Mouse (Mus musculus): Measurements from ENCODE around the gene Aurkaip1.
"Not testable (repeated sequence)": the region's sequence is repeated elsewhere in the genome, so short reads cannot be mapped to it uniquely, and the experiment has no call there.

The Aurkaip1 gene

GRCm38 (mm10) chr4:155831205-155831766, at the start of gene Aurkaip1:
Gene Aurkaip1 (plus strand): TSS chr4:155831272.
- peak; percentile 96 for DNase-seq

DNA sequence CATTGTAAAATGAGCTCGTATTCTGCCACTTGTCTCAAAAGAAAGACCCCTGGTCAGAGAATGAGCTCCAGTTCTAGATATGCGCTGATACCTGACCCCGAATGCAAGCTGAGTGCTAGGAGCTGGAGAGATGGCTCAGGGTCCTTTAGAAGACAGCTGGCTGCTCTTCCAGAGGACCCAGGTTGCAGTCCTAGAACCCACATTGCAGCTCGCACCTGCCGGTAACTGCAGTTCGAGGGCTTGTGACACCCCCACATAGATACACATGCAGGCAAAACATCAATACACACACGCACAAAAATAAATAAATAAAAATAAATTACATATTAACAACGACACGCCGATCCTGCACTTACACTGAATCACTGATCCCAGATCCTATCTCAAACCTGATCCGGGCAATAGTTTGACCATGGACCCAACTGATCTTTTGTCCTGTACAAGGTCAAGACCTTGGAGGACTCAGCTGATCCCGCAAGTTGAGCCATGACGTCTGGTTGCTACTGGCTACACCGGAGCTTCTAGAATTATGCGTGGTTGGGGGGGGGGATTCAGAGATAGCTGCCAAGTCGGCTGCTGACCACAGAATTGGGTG, 47.5 kb upstream of the Aurkaip1 start:
- no peak for DNase-seq

DNA sequence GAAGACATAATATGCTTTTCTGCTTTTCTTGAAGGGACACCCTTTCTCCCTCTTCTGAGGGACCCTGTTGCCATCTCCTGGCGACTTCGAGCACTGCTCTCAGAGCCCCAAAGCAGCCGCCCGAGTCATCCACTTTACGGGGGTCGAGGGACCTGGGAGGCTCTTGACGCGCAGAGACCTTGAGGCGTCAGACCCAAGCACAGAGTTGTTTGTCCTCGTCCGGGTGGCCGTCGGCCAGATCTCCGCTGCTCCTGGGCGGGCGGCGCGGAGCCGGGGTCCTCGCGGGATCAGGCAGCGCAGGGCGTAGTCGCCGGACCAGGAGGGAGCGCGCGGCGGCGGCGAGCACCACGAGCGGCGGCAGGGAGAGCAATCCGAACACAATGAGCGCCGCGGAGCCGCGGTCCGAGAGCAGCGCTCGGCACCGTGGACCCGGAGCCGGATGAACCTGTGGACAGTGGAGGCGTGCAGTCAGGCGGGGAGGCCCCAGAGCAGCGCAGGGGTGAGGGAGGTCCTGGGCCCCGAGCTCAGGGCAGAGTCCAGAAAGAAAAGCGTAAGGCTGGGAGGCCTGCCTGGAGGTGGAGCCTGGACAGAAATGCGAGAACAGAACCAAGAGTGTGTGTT, 46.9 kb upstream of the Aurkaip1 start:
- peak; percentile 83 for DNase-seq

GRCm38 (mm10) chr4:155785246-155785645, 45.8 kb upstream of the Aurkaip1 start:
- DNase-seq: no peak

GRCm38 (mm10) chr4:155785819-155786218, 45.3 kb upstream of the Aurkaip1 start, which contains the start of gene Tmem88b:
Gene Tmem88b (minus strand): TSS chr4:155785874.
- DNase-seq: peak; percentile 18

DNA sequence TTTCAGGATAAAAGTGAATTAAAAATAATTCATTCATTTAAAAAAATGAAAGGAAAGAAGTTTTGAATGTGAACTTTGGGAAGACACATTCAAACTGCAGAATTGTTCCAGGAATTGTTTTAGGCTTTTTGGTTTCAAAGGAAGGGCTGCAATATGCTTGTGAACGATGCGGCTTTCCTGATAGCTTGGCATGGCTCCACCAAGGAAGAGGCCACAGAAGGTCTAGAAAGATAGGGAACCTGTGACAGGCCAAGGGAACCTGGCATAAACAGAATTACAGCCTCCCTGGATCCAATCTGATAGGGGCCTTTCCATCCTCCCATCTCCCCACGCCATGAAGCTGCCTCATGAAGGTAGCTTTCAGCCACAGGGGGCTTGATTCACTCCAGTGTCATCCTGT, 42.8 kb upstream of the Aurkaip1 start:
- DNase-seq: no peak

DNA sequence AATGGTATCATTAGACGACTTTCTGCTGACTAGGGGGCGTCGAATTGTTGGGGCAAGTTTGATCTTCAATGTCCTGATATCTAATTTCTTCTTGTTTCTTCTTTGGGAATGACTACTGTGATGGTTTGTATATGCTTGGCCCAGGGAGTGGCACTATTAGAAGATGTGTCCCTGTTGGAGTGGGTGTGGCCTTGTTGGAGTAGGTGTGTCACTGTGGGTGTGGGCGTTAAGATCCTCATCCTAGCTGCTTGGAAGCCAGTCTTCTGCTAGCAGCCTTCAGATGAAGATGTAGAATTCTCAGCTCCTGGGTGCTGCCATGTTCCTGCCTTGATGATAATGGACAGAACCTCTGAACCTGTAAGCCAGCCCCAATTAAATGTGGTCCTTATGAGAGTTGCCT, 42.2 kb upstream of the Aurkaip1 start:
- not testable (repeated sequence) for DNase-seq

DNA sequence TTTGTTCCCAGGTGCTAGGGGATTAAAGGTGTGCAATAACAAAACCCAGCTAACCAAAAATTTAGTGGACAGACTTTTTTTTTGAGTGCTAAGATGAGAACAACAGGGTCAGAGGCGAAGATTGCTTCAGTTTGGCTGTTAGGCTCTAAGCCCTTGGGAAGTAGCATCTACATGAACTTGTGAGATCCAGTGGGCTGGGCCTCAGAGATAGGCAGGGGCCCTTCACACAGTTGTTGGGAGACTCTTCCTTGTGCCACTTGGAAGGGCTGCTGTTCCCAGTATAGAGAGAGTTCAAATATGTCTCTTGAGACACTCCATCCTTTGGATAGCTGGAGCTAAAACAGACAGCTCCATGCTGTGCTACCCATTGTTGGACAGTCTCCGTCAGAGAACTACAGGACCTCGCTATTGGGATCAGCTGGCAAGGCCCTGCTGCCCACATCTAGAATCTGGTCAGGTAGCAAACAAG, 41.0 kb upstream of the Aurkaip1 start, which contains the start of gene Ankrd65:
Gene Ankrd65, plus strand, starts transcription at position 419 of the 469 bp plus-strand sequence.
- DNase-seq: no peak

DNA sequence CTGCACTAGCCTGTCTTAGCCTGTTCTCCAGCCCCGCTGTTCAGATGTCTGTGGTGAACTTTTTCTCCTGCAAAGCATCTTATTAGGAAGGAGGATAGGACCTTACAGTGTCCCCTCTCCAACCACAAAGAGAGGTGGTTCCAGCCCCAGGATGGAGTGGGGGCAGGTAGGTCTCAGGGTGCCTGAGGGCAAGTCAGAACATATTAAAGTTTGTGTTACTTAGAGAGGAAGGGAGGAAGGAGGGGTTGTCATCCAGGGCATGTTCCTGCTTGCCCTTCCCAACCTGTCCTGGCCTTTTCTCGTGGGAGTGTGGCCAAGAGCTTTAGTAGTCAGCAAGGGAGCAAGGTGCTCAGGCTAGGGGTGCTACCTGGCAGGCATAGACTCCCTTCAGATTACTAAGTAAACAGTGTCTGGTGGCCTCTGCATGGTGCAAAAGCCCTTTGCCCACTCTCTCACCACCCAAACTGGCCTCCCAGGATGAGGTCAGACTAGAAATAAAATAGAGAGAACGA, 40.4 kb upstream of the Aurkaip1 start:
- no peak for DNase-seq

- DNase-seq: no peak
Measured at GRCm38 (mm10) chr4:155791240-155791933, 39.7 kb upstream of the Aurkaip1 start.

DNA sequence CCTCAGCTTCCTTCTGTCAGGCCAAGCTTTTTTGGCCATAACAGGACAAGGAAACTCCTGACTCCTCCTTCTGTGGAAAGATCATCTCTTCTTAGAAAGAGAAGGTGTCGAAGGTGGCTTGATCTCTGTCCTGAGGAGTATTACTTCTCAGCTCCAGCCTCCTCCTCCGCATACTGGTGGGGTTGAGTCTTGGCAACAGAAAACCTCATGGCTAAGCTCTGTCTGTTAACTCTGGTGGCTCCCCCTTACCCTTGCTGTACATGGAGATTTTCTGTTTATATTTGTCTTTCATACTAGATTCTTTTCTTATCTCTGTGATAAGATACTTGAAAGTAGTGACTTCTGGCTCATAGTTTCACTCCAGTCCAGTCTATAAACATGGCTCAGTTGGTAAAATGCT, 37.3 kb upstream of the Aurkaip1 start:
- no peak for DNase-seq

- no peak for DNase-seq
Measured at GRCm38 (mm10) chr4:155802075-155802474, 29.0 kb upstream of the Aurkaip1 start.

DNA sequence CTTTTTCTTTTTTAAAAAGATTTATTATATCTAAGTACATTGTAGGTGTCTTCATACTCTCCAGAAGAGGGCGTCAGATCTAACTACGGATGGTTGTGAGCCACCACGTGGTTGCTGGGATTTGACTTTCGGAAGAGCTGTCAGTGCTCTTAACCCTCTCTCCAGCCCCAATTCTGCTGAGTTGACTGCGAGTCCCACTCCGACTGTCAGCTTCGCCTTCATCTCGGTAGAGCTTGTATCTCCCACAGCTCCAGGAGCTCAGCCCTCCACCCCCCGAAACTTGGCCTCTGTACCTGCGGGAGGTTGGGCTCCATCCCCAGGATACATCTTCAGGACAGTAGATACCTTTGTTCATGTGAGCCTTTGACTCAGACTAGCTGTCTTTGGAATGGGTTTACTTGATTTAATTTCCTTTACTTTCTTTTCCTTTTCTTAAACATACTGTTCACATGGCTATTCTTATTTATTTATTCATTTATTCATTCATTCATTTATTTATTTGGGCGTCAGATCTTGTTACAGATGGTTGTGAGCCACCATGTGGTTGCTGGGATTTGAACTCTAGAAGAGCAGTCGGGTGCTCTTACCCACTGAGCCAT, 28.2 kb upstream of the Aurkaip1 start, which contains the start of gene Mrpl20:
Gene Mrpl20, plus strand, starts transcription at position 138 of the 599 bp plus-strand sequence.
- DNase-seq: no peak

- peak; percentile 94 for DNase-seq
Measured at GRCm38 (mm10) chr4:155803340-155804041, 27.6 kb upstream of the Aurkaip1 start.

- no peak for DNase-seq
Measured at GRCm38 (mm10) chr4:155807841-155808240, 23.2 kb upstream of the Aurkaip1 start.

- DNase-seq: peak; percentile 95
Measured at GRCm38 (mm10) chr4:155811929-155812664, 19.0 kb upstream of the Aurkaip1 start, which contains the start of gene Ccnl2. Gene Ccnl2 (plus strand): TSS chr4:155812489.

DNA sequence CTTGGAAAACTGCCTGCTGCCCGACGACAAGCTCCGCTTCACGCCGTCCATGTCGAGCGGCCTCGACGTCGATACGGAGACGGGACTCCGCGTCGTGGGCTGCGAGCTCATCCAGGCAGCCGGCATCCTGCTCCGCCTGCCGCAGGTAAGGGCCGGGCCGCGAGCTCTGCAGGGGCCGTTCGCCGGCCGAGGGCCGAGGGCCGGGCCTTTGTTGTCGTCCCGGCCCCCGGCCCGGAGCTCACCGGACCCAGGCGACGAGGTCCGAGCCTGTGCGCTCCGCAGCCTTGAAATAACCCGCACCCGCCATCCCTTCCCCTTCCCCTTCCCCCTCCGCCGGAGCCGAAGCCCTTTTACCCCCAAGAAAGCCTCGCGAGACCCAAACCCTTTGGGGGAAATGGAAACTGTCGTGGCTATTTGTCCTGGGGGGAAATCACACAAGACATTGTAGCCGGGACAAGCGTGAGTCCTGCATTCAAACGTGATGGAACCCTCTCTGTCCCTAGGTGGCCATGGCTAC, 18.3 kb upstream of the Aurkaip1 start:
- no peak for DNase-seq

- no peak for DNase-seq
Measured at GRCm38 (mm10) chr4:155817533-155817932, 13.5 kb upstream of the Aurkaip1 start.

DNA sequence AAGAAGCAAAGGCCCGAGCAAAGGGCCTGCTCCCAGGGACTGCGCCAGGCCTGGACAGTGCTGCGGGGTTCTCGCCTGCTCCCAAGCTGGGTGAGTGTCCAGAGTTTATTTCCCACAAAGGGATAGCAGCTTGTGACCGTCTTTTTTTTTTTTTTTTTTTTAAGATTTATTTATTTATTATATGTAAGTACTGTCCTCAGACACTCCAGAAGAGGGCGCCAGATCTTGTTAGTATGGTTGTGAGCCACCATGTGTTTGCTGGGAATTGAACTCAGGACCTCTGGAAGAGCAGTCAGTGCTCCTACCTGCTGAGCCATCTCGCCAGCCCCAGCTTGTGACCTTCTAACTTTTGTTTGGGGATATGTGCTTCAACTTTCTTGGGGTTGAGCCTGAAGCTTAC, 10.0 kb upstream of the Aurkaip1 start:
- DNase-seq: no peak

DNA sequence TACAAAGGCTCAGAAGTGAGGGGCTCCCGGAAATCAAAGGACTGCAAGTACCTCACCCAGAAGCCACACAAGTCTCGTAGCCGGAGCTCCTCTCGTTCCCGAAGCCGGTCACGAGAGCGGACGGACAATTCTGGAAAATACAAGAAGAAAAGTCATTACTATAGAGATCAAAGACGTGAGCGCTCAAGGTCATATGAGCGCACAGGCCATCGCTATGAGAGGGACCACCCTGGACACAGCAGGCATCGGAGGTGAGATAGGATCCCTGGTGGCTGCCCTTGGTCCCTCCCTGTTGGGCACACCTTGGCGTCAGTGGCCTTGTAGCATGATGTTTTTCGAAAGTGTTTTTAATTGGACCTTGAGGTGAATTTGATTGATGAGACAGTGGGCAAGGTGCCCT, 7.6 kb upstream of the Aurkaip1 start:
- DNase-seq: no peak

DNA sequence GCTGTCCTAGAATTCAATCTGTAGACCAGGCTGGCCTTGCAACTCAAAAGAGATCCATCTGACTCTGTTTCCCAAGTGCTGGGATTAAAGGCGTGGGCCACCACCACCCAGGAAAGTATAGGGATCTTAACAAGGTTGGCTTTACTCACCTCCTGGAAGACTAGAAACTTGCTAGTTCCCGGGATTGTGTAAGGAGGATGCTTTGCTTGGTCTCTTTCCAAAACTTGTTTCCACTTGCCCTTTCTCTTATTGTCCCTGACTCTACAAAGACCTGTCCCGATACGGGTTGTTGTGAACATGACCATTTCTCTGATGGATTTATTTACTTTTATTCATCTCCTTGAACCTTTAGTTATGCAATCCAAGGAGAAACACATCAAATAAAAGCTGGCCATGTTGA, 1.2 kb upstream of the Aurkaip1 start:
- DNase-seq: no peak
